Mouse (Mus musculus): Measurements from ENCODE around the gene Cluap1. TPM values are rescaled to one million over a fixed set of nuclear protein-coding genes. Genes with fewer than 3 reads are reported as not detected.
"Not testable (repeated sequence)": the region's sequence is repeated elsewhere in the genome, so short reads cannot be mapped to it uniquely, and the experiment has no call there.

Gene Cluap1
- polyA plus RNA-seq, 1 experiment from 2014 or later, result 24.9 TPM

DNA sequence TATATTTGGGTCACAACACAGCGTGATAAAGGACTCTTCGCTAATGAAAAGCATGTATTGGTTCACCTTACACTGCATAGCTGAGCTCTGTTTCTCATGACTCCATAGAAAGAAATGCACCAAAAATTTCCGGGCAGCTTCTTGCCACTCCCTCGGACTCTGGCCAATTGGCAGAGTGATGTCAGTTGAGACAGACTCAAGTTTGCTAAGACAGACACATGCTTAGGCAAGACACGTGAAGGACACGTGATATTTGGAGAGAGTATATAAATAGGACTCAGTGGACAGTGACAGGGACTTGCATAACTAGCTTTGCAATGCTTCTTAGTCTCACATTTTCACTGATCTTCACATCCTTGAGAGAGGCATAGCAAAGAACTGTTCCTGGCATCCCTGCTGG lies 47.8 kb downstream of the Cluap1 start:
- no peaks in the 10 kb centered on the region for H3K4me1 ChIP-seq
- H3K4me2 ChIP-seq (replicated peaks), result no peak overlapping the region
- H3K4me3 ChIP-seq, result no peak overlapping the region
- ATAC-seq (ENCODE audit: low FRiP score, low read depth), result no peak
- no peaks in the 10 kb centered on the region for H3K36me3 ChIP-seq
- H3K27me3 ChIP-seq, result no peaks in the 10 kb centered on the region
- no peak overlapping the region for H3K9ac ChIP-seq (replicated peaks)
- 86% methylated on average over 6 of the region's 6 CpGs for WGBS
- no peak overlapping the region for H3K27ac ChIP-seq (replicated peaks)
- H3K9me3 ChIP-seq, result no peaks in the 10 kb centered on the region

DNA sequence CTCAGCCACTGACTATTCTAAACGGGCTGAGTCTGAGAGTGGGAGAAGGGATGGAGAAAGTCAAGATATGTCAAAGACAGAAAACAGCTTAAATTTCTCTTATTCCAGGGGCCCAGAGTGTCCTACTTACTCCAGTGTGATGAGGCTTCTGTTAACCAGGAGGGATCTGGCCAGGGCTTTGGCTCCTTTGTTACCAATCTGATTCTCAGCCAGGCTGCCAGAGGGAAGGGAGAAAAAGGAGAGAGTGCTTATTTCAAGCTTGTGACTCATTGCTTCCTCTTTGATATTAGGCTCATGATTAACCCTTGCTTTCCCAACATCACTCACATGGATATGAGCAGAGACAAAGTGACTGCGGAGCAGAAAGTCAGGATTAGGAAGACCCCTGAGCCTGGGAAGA lies 50.7 kb downstream of the Cluap1 start:
- H3K36me3 ChIP-seq, result no peaks in the 10 kb centered on the region
- no peaks in the 10 kb centered on the region for H3K27me3 ChIP-seq
- 77% methylated on average over 2 of the region's 2 CpGs for WGBS
- H3K4me1 ChIP-seq, result no peaks in the 10 kb centered on the region
- H3K27ac ChIP-seq (replicated peaks), result no peak overlapping the region
- H3K4me3 ChIP-seq, result no peak overlapping the region
- no peak for ATAC-seq (ENCODE audit: low FRiP score, low read depth)
- H3K9ac ChIP-seq (replicated peaks), result no peak overlapping the region
- no peak overlapping the region for H3K4me2 ChIP-seq (replicated peaks)
- no peaks in the 10 kb centered on the region for H3K9me3 ChIP-seq

DNA sequence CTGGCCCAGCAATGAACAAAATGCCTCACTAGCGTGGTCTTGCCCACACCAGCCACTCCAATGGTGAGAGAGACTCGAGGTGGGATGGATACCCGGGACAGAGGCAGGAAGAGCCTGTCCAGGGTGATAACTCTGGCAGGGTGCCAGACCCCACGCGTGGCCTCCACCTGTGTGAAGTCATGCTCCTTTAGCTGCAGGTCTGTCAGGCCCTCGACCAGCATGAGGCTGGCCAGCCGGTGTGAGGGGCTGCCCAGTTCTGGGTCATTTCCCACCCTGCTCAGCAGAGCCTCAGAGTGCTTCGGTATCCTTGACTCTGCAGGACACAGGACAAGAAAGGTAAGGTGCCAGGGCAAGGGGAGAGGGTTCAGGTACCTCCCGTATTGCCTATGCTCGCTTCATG lies 56.4 kb downstream of the Cluap1 start:
- Histone ChIP-seq H3K9me3 (no peaks in the 10 kb centered on the region), H3K4me2 (replicated peaks) (no peak overlapping the region), H3K27ac (replicated peaks) (no peak overlapping the region), H3K4me1 (no peaks in the 10 kb centered on the region), H3K4me3 (no peak overlapping the region), H3K9ac (replicated peaks) (no peak overlapping the region), H3K36me3 (no peaks in the 10 kb centered on the region), H3K27me3 (no peaks in the 10 kb centered on the region)
- no peak for ATAC-seq (ENCODE audit: low FRiP score, low read depth)
- 88% methylated on average over 10 of the region's 10 CpGs for WGBS

- WGBS, result 83% methylated on average over 3 of the region's 3 CpGs
- no peak overlapping the region for H3K27ac ChIP-seq (replicated peaks)
- no peak overlapping the region for H3K4me3 ChIP-seq
- H3K27me3 ChIP-seq, result no peaks in the 10 kb centered on the region
- H3K4me2 ChIP-seq (replicated peaks), result no peak overlapping the region
- H3K36me3 ChIP-seq, result no peaks in the 10 kb centered on the region
- no peak for ATAC-seq (ENCODE audit: low FRiP score, low read depth)
- no peaks in the 10 kb centered on the region for H3K4me1 ChIP-seq
- no peak overlapping the region for H3K9ac ChIP-seq (replicated peaks)
- no peaks in the 10 kb centered on the region for H3K9me3 ChIP-seq
These were observed 56.9 kb downstream of the Cluap1 start for GRCm38 (mm10) chr16:3965534-3965933.

GRCm38 (mm10) chr16:3974456-3974855 lies 65.9 kb downstream of the Cluap1 start:
- not testable (repeated sequence) for H3K4me2 ChIP-seq (replicated peaks); H3K27me3 ChIP-seq; H3K9ac ChIP-seq (replicated peaks); H3K4me3 ChIP-seq; ATAC-seq (ENCODE audit: low FRiP score, low read depth); H3K27ac ChIP-seq (replicated peaks); H3K4me1 ChIP-seq; H3K9me3 ChIP-seq
- H3K36me3 ChIP-seq, result peaks cover 17% of the 10 kb centered on the region
- 93% methylated on average over 19 of the region's 19 CpGs for WGBS

DNA sequence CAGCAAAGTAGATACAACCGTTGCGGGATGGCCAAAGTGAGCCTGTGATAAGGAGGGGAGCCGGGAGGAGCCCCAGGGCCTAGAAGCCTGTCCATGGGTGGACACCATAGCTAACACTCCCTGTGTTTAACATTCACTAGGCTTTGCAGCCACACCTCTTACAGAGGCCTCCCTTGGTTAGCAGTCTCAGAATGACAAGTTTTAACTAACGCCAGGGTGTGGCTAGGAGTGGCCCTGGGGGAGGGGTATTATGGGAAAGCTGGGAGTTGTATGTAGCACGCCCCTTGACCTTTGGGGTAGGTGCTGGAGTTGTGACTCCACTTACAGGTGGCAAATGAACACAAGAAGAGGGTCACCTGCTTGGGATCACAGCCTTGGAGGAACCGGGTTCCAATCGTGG lies 67.1 kb downstream of the Cluap1 start:
- Histone ChIP-seq H3K36me3 (peaks cover 29% of the 10 kb centered on the region), H3K9ac (replicated peaks) (no peak overlapping the region), H3K4me1 (no peaks in the 10 kb centered on the region), H3K9me3 (no peaks in the 10 kb centered on the region), H3K27me3 (no peaks in the 10 kb centered on the region), H3K27ac (replicated peaks) (no peak overlapping the region), H3K4me2 (replicated peaks) (no peak overlapping the region), H3K4me3 (no peak overlapping the region)
- ATAC-seq (ENCODE audit: low FRiP score, low read depth), result no peak
- 91% methylated on average over 7 of the region's 7 CpGs for WGBS

GRCm38 (mm10) chr16:3976251-3976671 lies 67.7 kb downstream of the Cluap1 start, which contains the start of gene Nlrc3:
Gene Nlrc3 (minus strand): TSS chr16:3976632.
- Histone ChIP-seq H3K27me3 (no peaks in the 10 kb centered on the region), H3K4me3 (no peak within 1 kb of the TSS), H3K27ac (replicated peaks) (no peak within 1 kb of the TSS), H3K9me3 (no peaks in the 10 kb centered on the region), H3K36me3 (peaks cover 35% of the 10 kb centered on the region), H3K9ac (replicated peaks) (no peak within 1 kb of the TSS), H3K4me1 (no peaks in the 10 kb centered on the region), H3K4me2 (replicated peaks) (no peak within 1 kb of the TSS)
- 0 out of 2 replicates have a peak, but pooled peaks have one; percentile 30 for ATAC-seq (ENCODE audit: low FRiP score, low read depth)
- 72% methylated on average over 4 of the region's 4 CpGs for WGBS

DNA sequence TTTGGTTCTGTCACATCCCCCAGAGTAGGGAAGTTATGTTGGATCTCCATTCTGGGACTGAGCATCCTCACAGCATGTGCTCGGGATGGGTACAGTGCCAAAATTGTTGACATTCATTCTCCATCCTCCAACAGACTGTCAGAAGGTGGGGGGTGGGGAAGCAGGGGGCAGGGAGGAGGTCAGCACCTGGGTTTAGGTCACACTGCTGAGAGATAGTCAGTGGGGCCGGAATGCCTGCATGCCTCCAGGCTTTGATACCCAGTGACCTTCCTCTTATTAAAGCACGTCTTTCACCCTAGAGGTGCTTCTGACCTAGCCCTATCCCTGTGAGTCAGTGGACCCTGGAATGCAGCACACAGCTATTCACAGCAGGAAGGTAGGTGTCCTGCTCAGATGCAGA lies 68.1 kb downstream of the Cluap1 start:
- Histone ChIP-seq H3K9ac (replicated peaks) (no peak overlapping the region), H3K4me3 (no peak overlapping the region), H3K27me3 (no peaks in the 10 kb centered on the region), H3K9me3 (no peaks in the 10 kb centered on the region), H3K4me1 (no peaks in the 10 kb centered on the region), H3K4me2 (replicated peaks) (no peak overlapping the region), H3K36me3 (peaks cover 40% of the 10 kb centered on the region), H3K27ac (replicated peaks) (no peak overlapping the region)
- 54% methylated on average over 3 of the region's 3 CpGs for WGBS
- ATAC-seq (ENCODE audit: low FRiP score, low read depth), result no peak

DNA sequence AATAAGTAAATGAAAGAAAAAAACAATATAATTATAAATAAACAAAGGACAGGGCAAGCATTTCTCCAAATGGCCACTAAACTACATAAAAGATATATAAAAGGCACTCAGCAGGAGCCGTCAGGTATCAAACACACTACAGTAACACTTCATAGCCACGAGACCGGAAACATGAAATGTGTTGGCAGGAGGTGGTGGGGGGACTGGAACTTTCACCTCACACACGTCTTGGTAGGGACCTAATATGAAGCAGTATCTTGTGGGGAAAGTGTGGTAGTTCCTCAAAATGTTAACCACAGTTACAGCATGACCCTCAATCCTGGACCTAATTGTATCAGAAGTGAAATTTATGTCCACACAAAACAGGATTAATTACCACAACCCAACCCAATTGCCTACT lies 73.6 kb downstream of the Cluap1 start:
- H3K27me3 ChIP-seq, result no peaks in the 10 kb centered on the region
- ATAC-seq (ENCODE audit: low FRiP score, low read depth), result no peak
- H3K9ac ChIP-seq (replicated peaks), result no peak overlapping the region
- 93% methylated on average over 4 of the region's 4 CpGs for WGBS
- no peaks in the 10 kb centered on the region for H3K4me1 ChIP-seq
- no peak overlapping the region for H3K4me3 ChIP-seq
- no peak overlapping the region for H3K4me2 ChIP-seq (replicated peaks)
- no peak overlapping the region for H3K27ac ChIP-seq (replicated peaks)
- H3K36me3 ChIP-seq, result peaks cover 93% of the 10 kb centered on the region
- no peaks in the 10 kb centered on the region for H3K9me3 ChIP-seq

GRCm38 (mm10) chr16:3983146-3983700 lies 74.6 kb downstream of the Cluap1 start:
- Histone ChIP-seq H3K4me2 (replicated peaks) (no peak overlapping the region), H3K4me3 (no peak overlapping the region), H3K27ac (replicated peaks) (no peak overlapping the region), H3K9me3 (no peaks in the 10 kb centered on the region), H3K4me1 (no peaks in the 10 kb centered on the region), H3K36me3 (peaks cover 98% of the 10 kb centered on the region), H3K9ac (replicated peaks) (no peak overlapping the region), H3K27me3 (no peaks in the 10 kb centered on the region)
- WGBS, result 52% methylated on average over 7 of the region's 7 CpGs
- no peak for ATAC-seq (ENCODE audit: low FRiP score, low read depth)

DNA sequence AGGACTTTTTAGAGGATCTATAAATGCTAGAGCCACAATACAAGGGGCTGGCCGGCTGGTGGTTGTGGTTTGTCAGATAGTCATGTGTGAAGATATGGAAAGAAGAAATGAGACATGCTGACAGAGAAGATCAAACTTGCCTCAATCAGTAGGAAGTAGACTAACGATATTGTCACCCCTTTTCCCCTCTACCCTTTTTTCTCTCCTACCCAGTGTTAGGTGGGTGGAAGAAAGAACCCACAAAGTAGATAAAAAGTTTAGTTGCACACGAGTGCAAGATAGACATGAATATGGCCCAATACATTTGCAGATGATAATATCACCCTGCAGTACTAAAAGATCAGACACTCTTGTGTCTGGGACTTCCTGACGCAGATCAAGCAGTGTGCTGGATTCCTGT lies 79.8 kb downstream of the Cluap1 start:
- Histone ChIP-seq H3K4me2 (replicated peaks) (no peak overlapping the region), H3K27me3 (no peaks in the 10 kb centered on the region), H3K4me3 (no peak overlapping the region), H3K27ac (replicated peaks) (no peak overlapping the region), H3K36me3 (peaks cover 96% of the 10 kb centered on the region), H3K4me1 (no peaks in the 10 kb centered on the region), H3K9me3 (no peaks in the 10 kb centered on the region), H3K9ac (replicated peaks) (no peak overlapping the region)
- ATAC-seq (ENCODE audit: low FRiP score, low read depth), result no peak
- WGBS, result over 99% methylated on average over 4 of the region's 4 CpGs

All from midbrain, embryonic 12.5 days (tissue).